Mouse (Mus musculus) cerebellum, adult 11 months (tissue): ENCODE data around the gene Golt1a.
"Not testable (repeated sequence)": the region's sequence is repeated elsewhere in the genome, so short reads cannot be mapped to it uniquely, and the experiment has no call there.

Experiments used
- DNase-seq: peaks from one replicate; pipeline ENCODE4 v3.0.0; 2022

The Golt1a gene

DNA sequence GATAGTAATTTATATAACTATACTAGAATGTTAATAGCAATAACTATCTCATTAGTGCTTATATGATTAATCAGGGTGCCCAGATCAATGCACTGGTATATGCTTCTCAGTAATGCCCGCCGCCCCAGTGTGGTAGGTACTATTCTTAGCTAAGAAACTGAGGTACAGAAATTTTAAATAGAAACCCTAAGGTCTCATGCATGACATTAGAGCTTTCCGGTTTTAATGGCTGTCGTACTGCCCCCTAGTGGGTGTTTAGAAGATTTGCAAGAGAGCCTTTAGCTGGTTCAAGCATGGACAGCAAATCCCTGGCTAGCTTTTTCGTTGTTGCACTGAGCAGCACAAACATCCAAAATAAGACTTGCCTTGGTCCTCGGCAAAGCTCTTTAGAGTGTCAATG lies 2.3 kb upstream of the Golt1a start:
- DNase-seq, result peak; percentile 40

GRCm38 (mm10) chr1:133311240-133311639 lies 1.6 kb downstream of the Golt1a start:
- no peak for DNase-seq

GRCm38 (mm10) chr1:133311946-133312345 lies 2.3 kb downstream of the Golt1a start:
- no peak for DNase-seq

- DNase-seq, result no peak
Measured at GRCm38 (mm10) chr1:133314364-133314763, 4.8 kb downstream of the Golt1a start.

- no peak for DNase-seq
Measured at GRCm38 (mm10) chr1:133315775-133316174, 6.2 kb downstream of the Golt1a start.

- DNase-seq, result no peak
Measured at GRCm38 (mm10) chr1:133316577-133316976, 7.0 kb downstream of the Golt1a start.

DNA sequence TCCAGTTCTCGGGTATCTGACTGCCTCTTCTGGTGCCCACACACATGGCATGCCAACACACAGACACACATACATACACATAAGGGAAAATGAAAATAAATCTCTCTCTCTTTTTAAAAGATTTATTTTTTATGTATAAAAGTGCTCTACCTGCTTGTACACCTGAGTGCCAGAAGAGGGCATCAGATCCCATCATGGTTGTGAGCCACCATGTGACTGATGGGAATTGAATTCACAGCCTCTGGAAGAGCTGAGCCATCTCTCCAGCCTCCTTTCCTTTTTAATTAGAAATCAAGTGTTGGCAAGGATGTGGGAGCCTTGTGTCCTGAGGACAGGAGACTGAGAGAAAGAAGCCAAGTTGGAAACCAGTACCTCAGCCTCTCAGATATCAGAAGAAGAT lies 7.5 kb downstream of the Golt1a start:
- DNase-seq, result no peak

DNA sequence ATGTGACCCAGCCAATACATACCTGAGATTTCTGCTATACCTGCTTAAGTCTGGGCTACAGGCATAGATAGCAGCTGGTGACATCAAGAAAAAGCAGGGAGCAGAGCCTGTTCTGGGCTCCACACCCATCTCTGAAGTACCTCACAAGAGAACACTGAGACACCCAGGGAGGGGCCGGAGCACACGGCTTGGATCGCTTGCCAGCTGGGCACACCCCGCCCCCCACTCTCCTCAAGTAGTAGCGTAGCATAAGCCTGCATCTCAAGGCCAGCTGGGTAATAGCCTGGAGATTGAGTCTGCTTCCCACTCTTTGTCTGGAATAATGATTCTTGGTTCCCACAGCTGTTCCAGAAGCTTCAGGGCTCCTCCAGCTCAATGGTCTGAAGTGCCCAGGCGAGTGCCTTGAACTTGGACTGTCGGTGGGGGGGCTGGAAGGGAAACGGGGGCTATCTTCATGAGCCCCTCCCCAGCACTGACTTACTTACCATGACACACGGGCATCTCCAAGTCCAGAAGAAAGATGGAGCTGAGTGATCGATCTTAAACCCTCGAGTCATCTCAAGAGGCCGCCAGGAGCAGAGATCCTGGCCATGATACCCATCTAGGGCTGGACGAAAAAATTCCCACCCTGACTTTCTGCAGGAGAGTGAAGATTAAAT lies 11.8 kb downstream of the Golt1a start, which contains the start of gene Kiss1:
Gene Kiss1, plus strand, starts transcription at position 609 of the 659 bp plus-strand sequence.
- no peak for DNase-seq

- DNase-seq, result no peak
Measured at GRCm38 (mm10) chr1:133323333-133323732, 13.7 kb downstream of the Golt1a start.

GRCm38 (mm10) chr1:133325951-133326350 lies 16.4 kb downstream of the Golt1a start:
- DNase-seq, result no peak

DNA sequence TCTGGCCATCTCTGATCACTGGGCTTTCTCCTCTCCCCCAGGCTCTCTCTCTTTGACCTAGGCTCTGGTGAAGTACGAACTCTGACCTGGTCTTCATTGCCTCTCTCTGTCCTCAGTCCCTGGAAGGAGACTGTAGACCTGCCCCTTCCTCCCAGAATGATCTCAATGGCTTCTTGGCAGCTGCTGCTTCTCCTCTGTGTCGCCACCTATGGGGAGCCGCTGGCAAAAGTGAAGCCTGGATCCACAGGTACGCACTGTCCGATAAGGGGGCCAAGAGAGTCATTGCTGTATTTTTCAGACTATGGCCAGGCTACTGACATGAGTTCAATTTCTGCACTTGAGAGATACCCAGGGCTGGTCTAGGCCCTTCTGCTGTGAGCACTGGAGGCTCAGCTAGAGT lies 17.5 kb downstream of the Golt1a start:
- DNase-seq, result no peak

- DNase-seq, result no peak
Measured at GRCm38 (mm10) chr1:133328299-133328795, 18.7 kb downstream of the Golt1a start.

- DNase-seq, result no peak
Measured at GRCm38 (mm10) chr1:133328896-133329637, 19.5 kb downstream of the Golt1a start.

DNA sequence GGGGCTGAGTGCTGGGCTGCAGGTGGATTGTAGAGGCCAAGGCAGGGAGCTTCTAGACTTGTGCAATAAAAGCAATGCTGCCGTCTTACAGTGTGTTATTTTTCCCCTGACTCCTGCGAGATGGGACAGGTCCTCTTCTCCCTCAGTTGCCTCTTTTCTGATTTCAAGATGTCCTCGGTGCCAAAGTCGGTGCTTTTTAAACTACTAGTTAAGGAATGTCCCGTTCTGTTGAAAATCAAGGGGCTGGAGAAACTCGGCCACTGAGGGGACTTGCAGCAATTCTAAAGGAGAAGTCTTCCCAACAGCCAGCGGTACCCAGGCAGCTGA lies 20.0 kb downstream of the Golt1a start:
- DNase-seq, result no peak

DNA sequence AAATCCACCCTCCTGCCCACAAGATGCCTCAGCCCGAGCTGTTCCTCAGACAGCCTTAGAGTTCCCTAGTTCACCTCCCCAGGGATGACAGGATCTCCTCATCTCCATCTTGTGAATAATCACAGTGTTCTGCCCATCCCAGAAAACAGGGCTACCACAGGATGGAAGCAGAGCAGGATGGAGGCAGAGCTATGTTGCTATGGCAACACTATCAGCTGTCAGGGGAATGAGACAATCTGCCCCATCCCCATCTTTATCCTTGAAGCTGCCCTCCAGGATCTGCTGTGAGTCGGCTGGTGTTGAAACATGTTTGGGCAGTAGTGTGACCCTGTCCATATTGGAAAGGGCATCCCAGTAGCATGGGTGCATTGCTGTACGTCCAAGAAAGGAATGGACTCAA lies 21.5 kb downstream of the Golt1a start:
- no peak for DNase-seq

DNA sequence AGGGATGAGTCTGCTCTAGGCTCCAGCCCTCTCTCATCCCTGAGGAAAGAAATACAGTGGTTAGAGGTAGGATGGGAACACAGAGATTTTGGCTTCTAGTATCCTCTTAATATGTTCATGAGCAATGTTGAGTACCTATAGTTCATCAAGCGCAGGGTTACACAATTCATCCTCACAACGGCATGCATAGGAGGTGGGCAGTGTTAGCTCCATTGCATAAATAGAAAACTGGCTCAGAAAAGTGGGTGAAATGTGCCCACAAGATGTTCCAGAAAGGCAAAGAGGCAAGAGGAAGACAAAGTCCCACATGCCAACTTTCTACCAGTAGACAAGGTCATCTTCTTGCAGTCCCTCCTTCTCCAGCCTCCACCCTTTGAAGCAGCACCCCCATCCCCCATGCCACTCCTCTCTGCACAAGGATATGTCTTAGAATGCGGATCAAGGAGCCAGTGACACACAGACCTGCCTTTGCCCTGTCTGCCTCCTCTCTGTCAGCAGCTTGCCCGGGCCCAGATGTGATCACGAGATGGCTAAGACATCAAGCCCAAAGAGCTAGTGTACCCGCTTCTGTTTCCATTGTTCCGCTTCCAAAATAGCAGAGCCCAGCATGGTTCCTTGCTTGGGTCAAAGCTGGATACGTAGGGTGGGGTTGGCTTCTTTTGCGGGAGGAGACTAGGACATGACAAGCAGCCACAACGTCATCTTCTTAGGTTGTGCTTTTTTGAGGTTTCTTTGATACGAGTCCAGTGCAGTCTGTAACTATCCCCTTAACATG lies 23.2 kb downstream of the Golt1a start:
- DNase-seq, result no peak

DNA sequence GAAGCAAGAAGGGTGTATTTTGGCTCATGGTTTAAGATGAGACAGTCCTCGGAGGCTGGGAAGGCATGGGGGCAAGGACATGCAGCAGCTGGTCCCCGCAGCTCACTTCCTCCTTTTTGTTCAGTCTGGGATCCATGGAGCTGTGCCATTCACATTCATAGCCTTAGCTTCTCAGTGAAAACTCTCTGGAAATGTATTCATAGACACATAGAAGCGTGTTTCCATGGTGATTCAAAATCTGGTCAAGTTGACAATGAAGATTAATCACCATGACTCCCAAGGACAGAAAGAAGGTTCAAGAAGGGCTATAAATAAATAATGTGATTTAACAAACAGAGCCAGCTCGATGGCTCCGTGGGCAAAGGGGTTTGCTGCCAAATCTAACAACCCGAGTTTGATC lies 24.3 kb downstream of the Golt1a start:
- no peak for DNase-seq

GRCm38 (mm10) chr1:133340403-133340802 lies 30.8 kb downstream of the Golt1a start:
- not testable (repeated sequence) for DNase-seq

GRCm38 (mm10) chr1:133344357-133344756 lies 34.8 kb downstream of the Golt1a start:
- no peak for DNase-seq

GRCm38 (mm10) chr1:133346531-133346930 lies 36.9 kb downstream of the Golt1a start:
- DNase-seq, result no peak

DNA sequence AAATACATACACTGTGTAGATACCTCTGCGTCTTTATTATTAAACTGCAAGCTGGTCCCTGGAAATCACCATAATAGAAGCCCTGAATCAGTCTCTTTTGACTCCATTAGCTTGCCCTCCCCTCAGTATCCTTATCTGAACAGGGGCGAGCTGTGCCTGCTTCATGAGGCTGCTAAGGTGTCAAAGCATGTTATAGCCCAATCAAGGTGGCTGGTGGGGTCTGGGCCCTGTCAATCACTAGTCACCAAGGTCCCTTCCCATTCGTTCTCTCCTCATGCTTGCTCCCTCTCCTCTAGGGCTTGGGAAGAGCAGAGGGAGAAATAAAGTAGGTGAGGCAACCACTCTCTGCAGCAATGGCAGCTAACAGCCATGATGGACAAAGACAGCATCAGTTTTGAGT lies 37.6 kb downstream of the Golt1a start:
- DNase-seq, result no peak

DNA sequence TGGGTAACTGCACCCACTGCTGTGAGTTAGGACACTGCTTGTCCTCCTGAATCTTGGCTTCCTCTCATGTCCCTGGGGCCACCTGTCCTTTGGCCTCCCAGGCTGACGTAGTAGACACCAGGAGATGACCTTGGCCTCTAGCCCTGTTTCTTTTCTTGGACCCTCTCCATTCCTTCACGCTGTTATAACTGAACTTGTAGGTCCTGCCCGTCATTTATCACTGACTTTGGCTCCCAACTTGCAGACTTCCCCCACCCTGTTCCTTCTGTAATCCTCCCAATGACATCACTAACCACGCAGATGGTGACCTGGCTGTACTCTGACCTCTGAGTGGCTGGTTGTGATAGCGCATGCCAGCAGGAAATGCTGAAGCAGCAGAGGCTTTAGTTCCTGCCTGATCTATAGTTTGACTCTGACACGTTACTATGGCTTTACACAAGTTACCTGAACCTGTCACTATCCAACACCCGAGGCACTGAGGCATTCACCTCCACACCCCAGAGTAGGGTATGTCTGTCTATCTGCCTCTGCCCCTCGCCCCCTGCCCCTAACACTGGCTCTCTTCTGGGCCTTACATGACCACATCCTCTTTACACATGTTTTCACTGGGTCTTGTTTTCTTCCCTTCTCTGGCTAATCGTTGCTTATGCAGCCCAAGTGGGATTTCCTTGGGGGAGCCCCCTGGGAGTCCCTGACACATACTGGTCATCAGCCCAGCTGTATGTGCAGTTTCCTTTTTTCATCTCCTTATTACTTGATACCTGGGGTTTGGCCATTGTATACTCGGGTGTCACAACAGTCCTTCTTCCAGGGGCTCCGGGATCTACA lies 38.3 kb downstream of the Golt1a start:
- DNase-seq, result no peak

- DNase-seq, result no peak
Measured at GRCm38 (mm10) chr1:133350210-133350609, 40.6 kb downstream of the Golt1a start, which contains the start of gene Ren1. TSS of gene Ren1 (plus strand) at chr1:133350510.
